Mouse (Mus musculus): ENCODE results near the gene Hdac9.

Hdac9 gene

DNA sequence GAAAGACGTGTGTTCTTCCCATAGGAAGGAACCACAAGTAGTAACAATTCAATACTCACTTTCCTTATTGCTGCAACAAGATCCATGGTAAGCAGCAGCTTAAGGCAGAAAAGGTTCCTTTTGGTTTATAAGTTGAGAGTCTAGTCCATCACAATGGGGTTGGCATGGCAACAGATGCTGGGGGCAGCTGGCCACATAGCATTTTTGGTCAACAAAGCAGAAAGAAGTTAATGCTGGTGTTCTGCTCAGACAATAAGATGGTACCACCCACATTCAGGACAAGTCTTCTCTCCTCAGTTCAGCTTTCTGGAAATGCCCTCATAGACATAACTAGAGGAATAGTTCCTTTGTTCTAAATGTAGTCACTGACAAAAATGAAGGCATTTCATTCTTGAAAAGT lies at the start of gene Hdac9:
Gene Hdac9 (minus strand): TSS at position 101 of the 400 bp plus-strand sequence.
- no peak for DNase-seq (ENCODE audit: low read depth, low spot score)

DNA sequence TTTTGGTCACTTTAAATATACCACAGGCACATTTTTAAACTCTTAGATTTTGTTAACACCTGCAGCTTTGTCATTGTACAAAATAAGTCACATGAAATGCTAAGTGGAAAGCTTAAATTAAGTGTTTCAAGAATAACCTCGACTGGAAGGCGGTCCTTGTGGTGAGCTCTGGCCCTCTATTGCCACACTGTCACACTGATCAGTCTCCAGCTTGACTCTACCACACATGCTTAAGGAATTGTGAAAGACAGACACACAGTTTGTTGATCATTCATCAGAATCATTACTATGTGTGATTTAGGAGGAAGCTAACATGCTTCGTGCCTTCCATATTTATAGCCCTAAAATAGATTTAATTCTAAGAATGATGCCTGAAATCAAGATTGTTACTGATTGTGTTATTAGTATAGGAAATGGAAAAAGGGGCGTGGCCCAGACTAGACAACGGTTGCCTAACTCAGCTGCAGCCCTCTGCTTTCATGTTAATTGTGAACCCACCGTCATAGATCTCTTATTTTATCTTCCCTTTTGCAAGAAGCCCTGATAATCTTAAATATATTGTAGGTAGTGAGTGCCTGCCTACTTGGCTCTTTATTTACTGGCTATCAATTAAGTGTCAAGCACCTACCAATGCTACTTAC lies 32.3 kb upstream of the Hdac9 start:
- no peak for DNase-seq (ENCODE audit: low read depth, low spot score)

DNA sequence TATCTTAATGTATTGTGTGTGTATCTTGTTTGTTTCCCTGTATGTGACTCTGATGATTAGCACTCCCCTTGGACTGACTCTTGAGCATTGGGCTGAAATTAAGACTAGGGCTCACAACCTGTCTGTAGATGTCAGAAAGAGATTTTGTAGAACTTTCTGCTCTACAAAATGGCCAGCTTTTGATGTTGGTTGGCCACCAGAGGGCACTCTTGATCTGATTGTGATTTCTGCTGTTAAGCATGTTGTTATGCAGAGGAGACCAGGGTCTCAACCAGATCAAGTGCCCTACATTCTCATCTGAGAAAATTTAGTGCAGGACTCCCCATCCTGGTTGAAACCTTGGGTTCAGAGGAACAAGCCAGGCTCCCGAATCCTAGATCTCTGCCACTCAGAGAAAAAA lies 21.0 kb upstream of the Hdac9 start:
- DNase-seq (ENCODE audit: low read depth, low spot score) = no peak

GRCm38 (mm10) chr12:34908008-34908407 lies 8.9 kb downstream of the Hdac9 start:
- no peak for DNase-seq (ENCODE audit: low read depth, low spot score)

- DNase-seq (ENCODE audit: low read depth, low spot score) = no peak
These were observed 9.4 kb downstream of the Hdac9 start for GRCm38 (mm10) chr12:34907506-34907850.

DNA sequence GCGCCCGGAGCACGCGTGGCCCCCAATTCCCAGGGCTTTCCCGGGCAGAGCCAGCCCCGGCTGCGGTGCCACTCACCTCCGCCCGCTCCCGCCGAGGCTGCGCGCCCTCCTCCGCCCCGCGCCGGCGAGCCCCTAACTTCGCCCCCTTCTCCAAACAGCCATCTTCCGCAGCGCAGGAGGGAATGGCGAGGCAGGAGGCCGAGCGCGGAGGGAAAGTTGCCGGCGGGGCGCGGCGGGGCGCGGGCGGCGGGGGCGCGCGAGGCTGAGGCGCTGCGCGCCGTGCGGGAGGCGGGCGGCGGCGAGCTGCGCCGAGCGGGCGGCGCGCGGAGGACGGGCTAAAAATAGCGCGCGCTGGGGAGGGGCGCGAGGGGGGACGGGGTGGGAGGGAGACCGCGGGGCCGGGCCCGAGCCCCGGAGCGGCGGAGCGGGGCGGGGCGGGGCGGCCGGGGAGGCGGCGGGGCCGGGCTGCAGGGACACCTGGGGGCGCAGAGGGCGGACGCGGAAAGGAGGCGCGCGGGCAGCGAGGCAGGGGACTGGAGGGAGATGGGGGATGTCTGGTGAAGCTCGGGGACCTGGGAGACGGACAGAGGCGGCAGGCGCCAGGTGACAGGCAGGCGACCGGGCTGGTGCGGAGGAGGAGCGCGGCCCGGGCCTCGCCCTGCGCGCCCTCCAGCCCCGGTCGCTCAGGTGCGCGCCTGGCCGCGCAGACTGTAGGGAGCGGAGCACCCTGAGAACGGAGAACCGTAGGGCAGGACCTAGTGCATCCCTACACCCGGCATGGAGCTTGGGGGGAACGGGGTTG lies 10.0 kb downstream of the Hdac9 start:
- DNase-seq (ENCODE audit: low read depth, low spot score) = no peak

GRCm38 (mm10) chr12:34906376-34906703 lies 10.6 kb downstream of the Hdac9 start:
- no peak for DNase-seq (ENCODE audit: low read depth, low spot score)

GRCm38 (mm10) chr12:34900241-34900640 lies 16.7 kb downstream of the Hdac9 start:
- no peak for DNase-seq (ENCODE audit: low read depth, low spot score)

GRCm38 (mm10) chr12:34894867-34895266 lies 22.0 kb downstream of the Hdac9 start:
- DNase-seq (ENCODE audit: low read depth, low spot score) = no peak

DNA sequence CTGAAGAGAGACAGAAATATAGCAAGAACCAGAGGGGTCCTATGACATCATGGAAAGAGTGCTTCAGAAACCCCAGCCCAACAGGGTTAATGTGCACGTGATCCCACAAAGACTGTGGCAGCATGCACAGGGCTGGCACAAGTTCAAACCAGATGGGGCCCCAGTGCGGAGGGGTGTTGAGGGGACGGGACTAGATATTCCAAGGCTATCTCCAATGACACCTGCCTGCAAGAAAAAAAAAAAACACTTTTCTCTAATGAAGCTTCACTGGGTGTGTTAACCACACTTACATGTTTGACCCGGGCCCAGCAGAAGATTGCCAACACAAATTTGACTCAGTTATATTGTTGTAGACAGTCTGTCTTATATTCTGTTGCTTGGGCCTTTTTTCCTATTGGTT lies 28.2 kb downstream of the Hdac9 start:
- DNase-seq (ENCODE audit: low read depth, low spot score) = no peak

DNA sequence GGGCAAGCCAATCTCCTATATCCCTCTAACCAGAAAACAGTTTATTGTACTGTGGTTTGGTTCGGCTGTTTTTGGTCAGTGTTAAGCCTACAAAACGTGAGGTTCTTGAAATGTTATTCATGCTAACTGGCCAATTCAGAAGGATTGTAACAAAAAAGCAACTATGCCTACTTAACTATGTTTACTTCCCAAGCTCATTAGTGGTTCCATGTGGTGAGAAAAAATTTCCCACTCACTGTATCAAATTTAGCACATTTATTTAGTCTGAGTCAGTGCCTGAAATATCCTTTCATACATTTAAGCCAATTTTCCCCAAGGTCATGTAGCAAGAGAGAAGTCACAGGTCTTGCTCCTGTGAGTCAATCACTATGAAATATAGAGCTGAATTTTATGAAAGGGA lies 42.0 kb downstream of the Hdac9 start:
- DNase-seq (ENCODE audit: low read depth, low spot score) = no peak

GRCm38 (mm10) chr12:34871028-34871427 lies 45.9 kb downstream of the Hdac9 start:
- DNase-seq (ENCODE audit: low read depth, low spot score) = no peak

- DNase-seq (ENCODE audit: low read depth, low spot score) = no peak
These were observed 75.7 kb downstream of the Hdac9 start for GRCm38 (mm10) chr12:34841196-34841595.

DNA sequence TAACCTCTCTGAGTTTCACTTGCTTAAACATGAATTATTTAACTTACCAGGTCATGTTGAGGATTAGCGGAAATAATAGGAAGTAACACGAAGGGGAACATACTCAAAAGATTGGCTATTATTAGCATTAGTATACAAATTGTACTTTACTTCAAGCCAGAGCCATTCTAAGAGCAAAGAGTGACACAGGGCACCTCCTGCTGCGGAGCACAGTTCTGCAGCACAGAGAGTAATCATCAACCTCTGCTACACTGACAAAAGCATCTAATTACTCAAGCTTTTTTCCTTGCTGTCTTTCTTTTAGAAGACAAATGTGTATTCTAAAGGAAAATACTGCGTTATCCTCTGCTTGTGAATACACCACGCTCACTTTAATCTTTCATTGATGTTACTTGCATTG lies 79.6 kb downstream of the Hdac9 start:
- DNase-seq (ENCODE audit: low read depth, low spot score) = no peak

DNA sequence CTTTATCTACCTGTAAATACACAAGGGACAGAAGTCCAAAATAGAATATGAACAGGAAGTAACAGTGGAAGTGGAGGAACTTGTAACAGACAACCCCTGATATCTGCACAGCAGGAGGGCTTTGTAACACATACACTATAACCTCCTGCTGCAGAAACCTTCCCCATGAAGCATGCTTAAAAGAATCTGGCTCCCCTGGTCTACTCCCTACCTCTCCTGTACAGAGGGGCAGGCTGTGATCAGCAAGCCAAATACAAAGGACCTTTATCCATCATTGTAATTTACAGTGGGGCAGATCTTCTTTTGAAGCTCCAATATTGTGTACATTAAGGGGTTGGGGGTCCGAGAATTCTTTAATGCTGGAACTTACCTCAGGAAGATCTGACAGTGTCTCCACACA lies 80.0 kb downstream of the Hdac9 start:
- DNase-seq (ENCODE audit: low read depth, low spot score) = no peak

DNA sequence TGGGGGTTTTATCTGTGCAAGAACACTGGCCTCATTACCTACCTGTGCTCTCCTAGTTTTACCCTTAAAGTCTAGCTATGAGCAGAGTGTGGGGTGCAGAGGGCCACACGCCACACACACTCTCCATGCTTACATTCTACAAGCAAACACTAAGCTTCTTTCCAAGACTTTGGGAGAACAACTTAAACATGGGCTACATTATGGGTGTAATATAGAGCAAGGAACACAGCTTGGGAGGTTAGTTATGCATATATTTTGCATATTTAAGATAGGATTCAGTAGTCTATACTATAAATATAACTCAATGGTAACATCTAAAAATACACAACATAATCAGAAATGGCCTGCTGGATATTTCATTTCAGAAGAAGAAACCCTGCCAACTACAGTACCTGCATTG lies 80.8 kb downstream of the Hdac9 start:
- DNase-seq (ENCODE audit: low read depth, low spot score) = no peak

DNA sequence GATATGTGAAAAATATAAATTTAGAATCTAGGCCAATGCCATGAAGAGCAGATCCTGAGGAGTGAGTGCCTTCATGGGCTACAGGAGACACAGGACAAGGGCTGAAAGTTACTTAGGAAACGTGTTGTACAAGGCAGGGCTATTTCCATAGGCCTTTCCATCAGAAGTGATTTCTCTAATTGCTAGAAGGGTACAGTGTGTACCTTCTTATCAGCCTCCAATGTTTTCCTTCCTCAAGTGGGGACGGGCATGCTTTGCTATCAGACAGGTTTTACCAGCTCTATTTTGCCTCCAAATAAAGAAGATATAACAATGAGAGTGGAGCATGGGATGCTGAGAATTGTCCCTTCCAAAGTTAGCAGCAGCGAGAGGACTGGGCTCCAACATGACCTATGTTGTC lies 81.4 kb downstream of the Hdac9 start:
- no peak for DNase-seq (ENCODE audit: low read depth, low spot score)

DNA sequence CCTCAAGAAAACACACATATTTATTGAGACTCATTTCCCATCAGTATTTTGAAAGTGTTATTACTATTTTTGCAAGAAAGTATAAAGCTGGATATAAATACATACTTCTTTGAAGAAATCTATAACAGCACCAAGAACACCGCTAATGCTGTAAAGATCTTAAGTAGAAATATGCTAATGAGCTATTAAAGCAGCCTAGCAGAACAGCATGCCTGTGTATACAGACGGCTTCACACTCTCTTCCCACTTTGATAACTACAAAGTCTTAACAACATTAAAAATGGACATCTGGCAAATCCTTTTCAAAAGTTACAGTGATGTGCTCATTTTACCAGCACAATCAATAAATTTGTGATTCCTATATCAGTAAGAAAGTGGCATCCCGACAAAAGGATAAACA lies 88.2 kb downstream of the Hdac9 start:
- no peak for DNase-seq (ENCODE audit: low read depth, low spot score)

GRCm38 (mm10) chr12:34826931-34827330 lies 90.0 kb downstream of the Hdac9 start:
- DNase-seq (ENCODE audit: low read depth, low spot score) = no peak

GRCm38 (mm10) chr12:34820229-34820628 lies 96.7 kb downstream of the Hdac9 start:
- DNase-seq (ENCODE audit: low read depth, low spot score) = no peak

GRCm38 (mm10) chr12:34811673-34812613 lies 105.0 kb downstream of the Hdac9 start:
- no peak for DNase-seq (ENCODE audit: low read depth, low spot score)

- no peak for DNase-seq (ENCODE audit: low read depth, low spot score)
These were observed 106.7 kb downstream of the Hdac9 start for GRCm38 (mm10) chr12:34810221-34810620.

Measured in retina, adult 2 months (tissue).